Mouse (Mus musculus) kidney, embryonic 15.5 days (tissue): Measurements from ENCODE around the gene Stk19. TPM values are rescaled to one million over a fixed set of nuclear protein-coding genes. Genes with fewer than 3 reads are reported as not detected.
"Not testable (repeated sequence)": the region's sequence is repeated elsewhere in the genome, so short reads cannot be mapped to it uniquely, and the experiment has no call there.

Experiments used
- ATAC-seq: fragments of 200-750 bp; cut with Nextera tagmentation; replicated peaks from 2 replicates; pipeline ENCODE4 v1.8.0; 2017; ENCODE audit warnings: moderate TSS enrichment; ENCODE audit not compliant: low FRiP score
- H3K27ac ChIP-seq: fragments of 300-500 bp; sonication (generic); 2 replicates; pipeline ENCODE4 v1.5.1; 2015; ENCODE audit warnings: mild to moderate bottlenecking, inconsistent platforms
- H3K27me3 ChIP-seq: fragments of 300-500 bp; sonication (generic); 2 replicates; pipeline ENCODE4 v1.6.1; 2015; ENCODE audit warnings: inconsistent platforms
- H3K36me3 ChIP-seq: fragments of 300-500 bp; sonication (generic); 2 replicates; pipeline ENCODE4 v1.6.1; 2015; ENCODE audit warnings: inconsistent platforms
- H3K4me1 ChIP-seq: fragments of 300-500 bp; sonication (generic); 2 replicates; pipeline ENCODE4 v1.6.1; 2015; ENCODE audit warnings: inconsistent platforms
- H3K4me2 ChIP-seq: fragments of 300-500 bp; sonication (generic); 2 replicates; pipeline ENCODE4 v1.6.1; 2015; ENCODE audit warnings: moderate library complexity, mild to moderate bottlenecking, inconsistent platforms
- H3K4me3 ChIP-seq: fragments of 300-500 bp; sonication (generic); replicated peaks from 2 replicates; pipeline ENCODE4 v1.5.1; 2015; ENCODE audit warnings: mild to moderate bottlenecking, inconsistent platforms
- H3K9ac ChIP-seq: fragments of 300-500 bp; sonication (generic); 2 replicates; pipeline ENCODE4 v1.6.1; 2015; ENCODE audit warnings: mild to moderate bottlenecking, inconsistent platforms
- H3K9me3 ChIP-seq: fragments of 300-500 bp; sonication (generic); replicated peaks from 2 replicates; pipeline ENCODE4 v1.6.1; 2016; ENCODE audit warnings: inconsistent platforms
- WGBS: fragments of 180-500 bp; shearing (Covaris S2); methylation state at CpG from one replicate; pipeline ENCODE4 v1.1.7; 2015; ENCODE audit warnings: mixed read lengths; 5-methylcytosine and 5-hydroxymethylcytosine counted together
- polyA plus RNA-seq: library from polyadenylated mRNA; unstranded; fragments of >200 nt; fragmentation: Nextera tagmentation; extraction: Ambion mirVana; gene quantifications from 2 replicates; pipeline ENCODE4 v1.2.1, GENCODE M21; 2015

The Stk19 gene
- polyA plus RNA-seq, 1 experiment from 2014 or later, result 29.6 TPM

GRCm38 (mm10) chr17:34837464-34838324, 949 bp upstream of the Stk19 start:
- Histone ChIP-seq H3K27ac (peak overlapping the region; percentile 63), H3K9me3 (no peaks in the 10 kb centered on the region), H3K27me3 (no peaks in the 10 kb centered on the region), H3K9ac (peak overlapping the region; percentile 72), H3K36me3 (peaks cover 55% of the 10 kb centered on the region), H3K4me1 (peaks cover 25% of the 10 kb centered on the region), H3K4me3 (peak overlapping the region; percentile 74), H3K4me2 (peak overlapping the region; percentile 99)
- 25% methylated on average over 43 of the region's 43 CpGs for WGBS
- ATAC-seq, result peak; percentile 13; the same call in 1 of the 2 replicates

GRCm38 (mm10) chr17:34836155-34836855, 440 bp downstream of the Stk19 start:
- WGBS, result 3% methylated on average over 48 of the region's 48 CpGs

GRCm38 (mm10) chr17:34830776-34831175, 6.0 kb downstream of the Stk19 start:
- not testable (repeated sequence) for H3K4me2 ChIP-seq, H3K9me3 ChIP-seq, H3K27ac ChIP-seq, H3K27me3 ChIP-seq, H3K4me1 ChIP-seq, H3K4me3 ChIP-seq, ATAC-seq, H3K9ac ChIP-seq
- 88% methylated on average over 1 of the region's 1 CpGs for WGBS
- peaks cover 80% of the 10 kb centered on the region for H3K36me3 ChIP-seq

More at GRCm38 (mm10) chr17:34836155-34836855, 440 bp downstream of the Stk19 start:
- peak overlapping the region; percentile 72 for H3K9ac ChIP-seq
- no peaks in the 10 kb centered on the region for H3K9me3 ChIP-seq
- peak overlapping the region; percentile 99 for H3K4me2 ChIP-seq
- H3K4me3 ChIP-seq, result peak overlapping the region; percentile 74
- ATAC-seq, result peak; percentile 75
- peaks cover 25% of the 10 kb centered on the region for H3K4me1 ChIP-seq
- peaks cover 53% of the 10 kb centered on the region for H3K36me3 ChIP-seq
- no peaks in the 10 kb centered on the region for H3K27me3 ChIP-seq
- peak overlapping the region; percentile 63 for H3K27ac ChIP-seq

GRCm38 (mm10) chr17:34814818-34815370, 21.9 kb downstream of the Stk19 start:
- no peaks in the 10 kb centered on the region for H3K9me3 ChIP-seq
- ATAC-seq, result no peak

GRCm38 (mm10) chr17:34813747-34814146, 23.0 kb downstream of the Stk19 start:
- H3K36me3 ChIP-seq, H3K9ac ChIP-seq, ATAC-seq, H3K4me3 ChIP-seq, H3K9me3 ChIP-seq, H3K27me3 ChIP-seq, H3K4me1 ChIP-seq, H3K27ac ChIP-seq, H3K4me2 ChIP-seq: not testable (repeated sequence)
- WGBS, result 61% methylated on average over 12 of the region's 12 CpGs

More at GRCm38 (mm10) chr17:34814818-34815370, 21.9 kb downstream of the Stk19 start:
- Histone ChIP-seq H3K36me3 (no peaks in the 10 kb centered on the region), H3K9ac (no peak overlapping the region), H3K27me3 (no peaks in the 10 kb centered on the region), H3K4me1 (no peaks in the 10 kb centered on the region), H3K4me2 (no peak overlapping the region), H3K27ac (no peak overlapping the region), H3K4me3 (no peak overlapping the region)
- 85% methylated on average over 7 of the region's 7 CpGs for WGBS

- Histone ChIP-seq H3K4me2 (no peak overlapping the region), H3K4me3 (no peak overlapping the region), H3K36me3 (no peaks in the 10 kb centered on the region), H3K27me3 (no peaks in the 10 kb centered on the region), H3K9me3 (no peaks in the 10 kb centered on the region), H3K4me1 (no peaks in the 10 kb centered on the region), H3K27ac (no peak overlapping the region), H3K9ac (no peak overlapping the region)
- WGBS, result 73% methylated on average over 15 of the region's 15 CpGs
- ATAC-seq, result no peak
Observed at GRCm38 (mm10) chr17:34811275-34811674, 25.5 kb downstream of the Stk19 start.

- not testable (repeated sequence) for H3K9me3 ChIP-seq, H3K4me3 ChIP-seq, ATAC-seq, H3K4me1 ChIP-seq, H3K9ac ChIP-seq, H3K36me3 ChIP-seq, H3K27ac ChIP-seq, H3K27me3 ChIP-seq, H3K4me2 ChIP-seq
- WGBS, result 74% methylated on average over 8 of the region's 8 CpGs
Observed at GRCm38 (mm10) chr17:34810811-34811210, 25.9 kb downstream of the Stk19 start.

GRCm38 (mm10) chr17:34810411-34810810, 26.3 kb downstream of the Stk19 start:
- not testable (repeated sequence) for H3K27me3 ChIP-seq, H3K36me3 ChIP-seq, H3K9me3 ChIP-seq, H3K4me3 ChIP-seq, H3K9ac ChIP-seq, ATAC-seq, H3K4me1 ChIP-seq, H3K4me2 ChIP-seq, H3K27ac ChIP-seq
- WGBS, result 87% methylated on average over 5 of the region's 5 CpGs

GRCm38 (mm10) chr17:34808599-34809205, 28.0 kb downstream of the Stk19 start:
- H3K4me1 ChIP-seq, result no peaks in the 10 kb centered on the region
- ATAC-seq, result no peak
- H3K9me3 ChIP-seq, result peaks cover 6% of the 10 kb centered on the region; the same call in 1 of the 2 replicates
- no peaks in the 10 kb centered on the region for H3K36me3 ChIP-seq
- WGBS, result 82% methylated on average over 6 of the region's 6 CpGs
- H3K4me2 ChIP-seq, result no peak overlapping the region
- H3K9ac ChIP-seq, result no peak overlapping the region
- H3K4me3 ChIP-seq, result no peak overlapping the region
- no peaks in the 10 kb centered on the region for H3K27me3 ChIP-seq
- no peak overlapping the region for H3K27ac ChIP-seq

GRCm38 (mm10) chr17:34807176-34807575, 29.6 kb downstream of the Stk19 start:
- no peak overlapping the region for H3K9ac ChIP-seq
- no peak overlapping the region for H3K4me3 ChIP-seq
- no peak overlapping the region for H3K4me2 ChIP-seq
- no peak overlapping the region for H3K27ac ChIP-seq
- 63% methylated on average over 3 of the region's 3 CpGs for WGBS
- no peaks in the 10 kb centered on the region for H3K4me1 ChIP-seq
- H3K9me3 ChIP-seq, result peaks cover 6% of the 10 kb centered on the region; the same call in 1 of the 2 replicates
- no peak for ATAC-seq
- no peaks in the 10 kb centered on the region for H3K36me3 ChIP-seq
- H3K27me3 ChIP-seq, result no peaks in the 10 kb centered on the region

- Histone ChIP-seq H3K27ac (no peak overlapping the region), H3K27me3 (no peaks in the 10 kb centered on the region), H3K4me2 (no peak overlapping the region), H3K4me3 (no peak overlapping the region), H3K9me3 (peaks cover 6% of the 10 kb centered on the region; the same call in 1 of the 2 replicates), H3K4me1 (no peaks in the 10 kb centered on the region), H3K36me3 (no peaks in the 10 kb centered on the region), H3K9ac (no peak overlapping the region)
- ATAC-seq, result no peak
- WGBS, result 72% methylated on average over 6 of the region's 6 CpGs
Observed at GRCm38 (mm10) chr17:34804871-34805562, 31.7 kb downstream of the Stk19 start.
